Mouse (Mus musculus): Measurements from ENCODE around the gene Laptm5.

GRCm38 (mm10) chr4:130957156-130957555 is 44.2 kb downstream of the Laptm5 start:
- no peak for TF ChIP-seq KAT2A (conservative IDR thresholded peaks at IDR 0.05; ENCODE audit: low read depth, low read length)
- TF ChIP-seq CTCF (IDR thresholded peaks at IDR 0.05 in 2 of 3, conservative IDR thresholded peaks at IDR 0.05 in 1 of 3; ENCODE audit: control insufficient read depth in 1 of 3, insufficient read depth in 1 of 3, low read depth in 2 of 3, low read length in 3 of 3, poor library complexity in 1 of 3, severe bottlenecking in 1 of 3) = no peak
- no peak for TF ChIP-seq POLR2A (IDR thresholded peaks at IDR 0.05; ENCODE audit: control insufficient read depth in 1 of 2, insufficient read depth in 1 of 2, low read depth in 1 of 2, low read length in 2 of 2, poor library complexity in 1 of 2)
- no peak for TF ChIP-seq BHLHE40 (IDR thresholded peaks at IDR 0.05; ENCODE audit: borderline replicate concordance, low read depth, low read length)
- TF ChIP-seq HCFC1 (IDR thresholded peaks at IDR 0.05; ENCODE audit: low read depth, low read length) = no peak
- TF ChIP-seq TBP (IDR thresholded peaks at IDR 0.05; ENCODE audit: low read depth, low read length) = no peak
- TF ChIP-seq USF2 (IDR thresholded peaks at IDR 0.05; ENCODE audit: borderline replicate concordance in 1 of 2, insufficient read depth in 1 of 2, low read depth in 1 of 2, low read length in 2 of 2) = no peak
- no peak for TF ChIP-seq ZC3H11A (IDR thresholded peaks at IDR 0.05; ENCODE audit: low read depth, low read length)
- TF ChIP-seq UBTF (IDR thresholded peaks at IDR 0.05; ENCODE audit: borderline replicate concordance, insufficient read depth, low read depth, low read length) = no peak
- TF ChIP-seq ZMIZ1 (IDR thresholded peaks at IDR 0.05; ENCODE audit: low read depth, low read length) = no peak
- no peak for TF ChIP-seq MYB (IDR thresholded peaks at IDR 0.05; ENCODE audit: low read depth, low read length)
- no peak for TF ChIP-seq CHD1 (IDR thresholded peaks at IDR 0.05; ENCODE audit: low read depth, low read length)
- no peak for TF ChIP-seq TAL1 (IDR thresholded peaks at IDR 0.05; ENCODE audit: low read length)
- no peak for TF ChIP-seq ETS1 (IDR thresholded peaks at IDR 0.05; ENCODE audit: low read depth, low read length)

Measured in MEL (cell line).